Mouse (Mus musculus): ENCODE results near the gene Apba3. TPM values are rescaled to one million over a fixed set of nuclear protein-coding genes. Genes with fewer than 3 reads are reported as not detected.
A peak's percentile ranks its signal among the peaks of the same experiment; 100 is the strongest.

The Apba3 gene
- polyA plus RNA-seq, 1 experiment from 2014 or later, result 38.6 TPM

DNA sequence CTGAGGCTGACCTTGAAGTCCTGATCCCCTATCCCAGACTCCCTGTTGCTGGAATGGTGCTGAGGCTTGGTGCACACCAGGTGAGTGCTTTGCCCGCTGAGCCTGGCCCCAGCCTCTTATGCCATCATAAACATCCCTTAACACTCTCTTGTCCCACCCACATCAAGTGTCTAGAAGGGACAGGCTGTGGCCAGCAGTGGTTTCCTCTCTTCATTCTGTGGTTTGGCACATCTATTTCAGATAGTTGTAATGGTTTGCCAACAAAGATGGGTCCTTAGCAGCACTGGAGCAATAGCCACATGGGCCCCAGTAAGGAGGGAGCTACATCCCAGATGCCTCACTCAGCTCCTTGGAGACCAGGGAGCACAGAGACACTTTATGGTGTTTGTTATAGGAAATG, 11.9 kb upstream of the Apba3 start:
- H3K27me3 ChIP-seq, result peaks cover 41% of the 10 kb centered on the region
- no peak for ATAC-seq (ENCODE audit: low FRiP score, low read depth)

DNA sequence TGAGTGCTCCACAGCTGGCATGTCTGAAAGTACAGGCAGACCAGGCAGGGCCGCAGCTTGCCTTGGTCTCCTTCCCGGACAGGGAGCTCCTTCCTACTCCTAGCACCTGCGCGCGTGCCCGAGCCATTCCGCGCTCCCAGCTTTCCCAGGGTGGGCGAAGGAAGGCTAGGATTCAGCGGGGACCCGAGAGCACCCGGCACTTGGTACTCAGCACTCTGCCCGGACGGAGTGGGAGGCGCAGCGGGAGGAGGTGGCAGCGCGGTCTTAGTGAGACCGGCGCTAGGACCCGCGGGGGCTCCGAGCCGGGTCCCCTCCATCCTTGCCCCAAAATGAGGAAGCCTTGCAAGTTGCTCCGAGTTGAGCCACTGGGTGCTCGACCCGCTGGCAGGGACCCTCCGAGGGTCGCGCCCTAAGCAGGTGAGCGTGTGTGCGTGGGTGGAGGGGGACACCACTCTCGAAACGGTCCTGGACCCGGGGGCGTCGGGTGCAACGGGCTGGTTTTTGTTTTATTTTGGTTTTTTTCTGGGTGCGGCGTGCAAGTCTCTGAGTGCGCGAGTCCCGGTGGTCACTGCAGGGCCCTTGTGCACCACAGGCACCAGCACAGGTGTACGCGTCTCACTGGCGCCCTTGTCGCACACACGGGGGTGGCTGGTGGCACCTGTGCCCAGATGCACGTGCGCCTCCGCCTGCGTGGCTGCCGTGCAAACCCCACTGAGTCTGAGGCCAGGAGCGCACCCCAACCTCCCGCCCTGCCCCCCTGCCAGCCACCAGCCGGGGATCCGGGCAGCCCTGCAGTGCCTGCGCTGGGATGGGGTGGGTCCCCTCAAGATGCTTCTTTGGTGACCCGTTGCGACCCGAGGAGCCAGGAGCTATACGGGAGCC, 9.4 kb upstream of the Apba3 start:
- Histone ChIP-seq H3K36me3 (no peaks in the 10 kb centered on the region; the same call in 1 of the 2 replicates), H3K4me1 (replicated peaks) (peaks cover 38% of the 10 kb centered on the region), H3K4me3 (peak overlapping the region; percentile 55), H3K9me3 (no peaks in the 10 kb centered on the region), H3K27ac (replicated peaks) (no peak overlapping the region), H3K4me2 (peak overlapping the region; percentile 91), H3K27me3 (peaks cover 30% of the 10 kb centered on the region), H3K9ac (peak overlapping the region; percentile 54)
- WGBS, result 2% methylated on average over 62 of the region's 62 CpGs
- no peak for ATAC-seq (ENCODE audit: low FRiP score, low read depth)

More for the DNA sequence above, 11.9 kb upstream of the Apba3 start:
- Histone ChIP-seq H3K27ac (replicated peaks) (no peak overlapping the region), H3K9me3 (no peaks in the 10 kb centered on the region), H3K4me2 (no peak overlapping the region), H3K36me3 (no peaks in the 10 kb centered on the region), H3K4me3 (no peak overlapping the region), H3K9ac (no peak overlapping the region), H3K4me1 (replicated peaks) (peaks cover 44% of the 10 kb centered on the region)
- 67% methylated on average over 1 of the region's 1 CpGs for WGBS

DNA sequence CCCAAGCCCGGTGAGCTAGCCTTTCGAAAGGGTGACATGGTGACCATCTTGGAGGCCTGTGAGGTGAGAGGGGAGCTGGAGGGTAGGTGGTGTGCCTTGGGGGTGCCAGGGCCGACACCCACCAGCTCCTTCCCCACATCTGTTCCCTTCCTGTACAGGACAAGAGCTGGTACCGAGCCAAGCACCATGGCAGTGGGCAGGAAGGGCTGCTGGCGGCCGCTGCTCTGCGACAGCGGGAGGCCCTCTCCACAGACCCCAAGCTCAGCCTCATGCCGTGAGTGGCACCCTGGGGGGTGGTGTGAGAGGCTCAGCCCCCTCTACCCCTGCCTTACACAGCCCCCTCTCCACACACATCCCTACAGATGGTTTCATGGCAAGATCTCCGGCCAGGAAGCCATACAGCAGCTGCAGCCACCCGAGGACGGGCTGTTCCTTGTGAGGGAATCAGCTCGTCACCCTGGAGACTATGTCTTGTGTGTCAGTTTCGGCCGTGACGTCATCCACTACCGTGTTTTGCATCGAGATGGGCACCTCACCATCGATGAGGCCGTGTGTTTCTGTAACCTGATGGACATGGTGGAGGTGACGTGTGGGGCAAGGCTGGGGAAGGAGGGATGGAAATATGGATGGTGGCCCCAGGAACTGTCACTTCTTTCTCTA, 7.4 kb upstream of the Apba3 start:
- Histone ChIP-seq H3K27me3 (peaks cover 30% of the 10 kb centered on the region), H3K4me2 (0 out of 2 replicates have a peak overlapping the region, but pooled peaks have one; percentile 21)
- 36% methylated on average over 21 of the region's 21 CpGs for WGBS

DNA sequence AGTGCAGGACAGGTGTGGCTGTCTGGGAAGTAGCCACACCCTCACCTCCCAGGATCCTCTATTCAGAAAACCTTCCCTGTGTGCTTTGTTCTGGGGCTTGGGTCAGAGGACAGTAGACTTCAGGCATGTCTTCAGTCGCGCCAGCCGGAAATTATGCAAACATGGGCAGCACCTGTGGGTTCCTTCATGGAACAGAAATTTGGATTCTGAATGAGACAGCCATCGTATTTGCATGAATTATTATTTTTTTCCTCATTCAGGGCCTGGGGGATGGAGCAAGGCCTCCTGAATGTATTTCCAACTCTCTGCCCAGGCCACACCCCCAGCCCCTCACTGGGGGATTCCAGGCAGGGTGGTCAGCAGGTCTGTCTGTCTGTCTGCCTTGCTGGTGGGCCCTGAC, 5.7 kb upstream of the Apba3 start:
- Histone ChIP-seq H3K4me1 (replicated peaks) (peaks cover 36% of the 10 kb centered on the region), H3K27ac (replicated peaks) (no peak overlapping the region), H3K4me2 (no peak overlapping the region), H3K9ac (no peak overlapping the region), H3K4me3 (no peak overlapping the region), H3K36me3 (peaks cover 4% of the 10 kb centered on the region; the same call in 1 of the 2 replicates), H3K9me3 (no peaks in the 10 kb centered on the region), H3K27me3 (peaks cover 30% of the 10 kb centered on the region)
- 87% methylated on average over 4 of the region's 4 CpGs for WGBS
- ATAC-seq (ENCODE audit: low FRiP score, low read depth), result no peak

More for the DNA sequence above, 7.4 kb upstream of the Apba3 start:
- Histone ChIP-seq H3K9ac (no peak overlapping the region), H3K4me1 (replicated peaks) (peaks cover 27% of the 10 kb centered on the region), H3K36me3 (no peaks in the 10 kb centered on the region; the same call in 1 of the 2 replicates), H3K4me3 (no peak overlapping the region), H3K27ac (replicated peaks) (no peak overlapping the region), H3K9me3 (no peaks in the 10 kb centered on the region)
- peak; percentile 5; the same call in 1 of the 2 replicates for ATAC-seq (ENCODE audit: low FRiP score, low read depth)

DNA sequence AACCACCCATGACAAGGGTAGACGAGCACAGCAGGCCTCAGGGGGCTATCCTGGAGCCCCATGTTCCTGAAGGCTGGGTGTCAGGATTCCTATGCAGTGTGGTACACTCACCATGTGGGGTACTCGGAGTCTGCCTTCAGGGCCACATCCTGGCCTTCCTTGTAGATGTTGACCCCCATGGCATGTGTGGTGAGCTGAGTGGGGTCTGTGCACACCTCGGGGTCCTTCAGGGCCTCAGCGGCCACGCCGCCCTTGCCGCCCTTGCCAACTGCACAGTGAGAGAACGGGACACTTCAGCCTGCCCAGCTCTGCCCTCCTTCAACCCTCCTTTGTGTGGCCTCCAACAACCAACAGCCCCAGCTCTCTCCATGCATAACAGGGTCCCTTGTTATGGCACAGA, 1.2 kb upstream of the Apba3 start:
- H3K9ac ChIP-seq, result no peak overlapping the region
- peak overlapping the region; percentile 59 for H3K4me2 ChIP-seq
- no peaks in the 10 kb centered on the region for H3K27me3 ChIP-seq
- no peaks in the 10 kb centered on the region for H3K9me3 ChIP-seq
- peaks cover 26% of the 10 kb centered on the region for H3K4me1 ChIP-seq (replicated peaks)
- peak overlapping the region; percentile 69; the same call in 1 of the 2 replicates for H3K4me3 ChIP-seq
- peak; percentile 6; the same call in 1 of the 2 replicates for ATAC-seq (ENCODE audit: low FRiP score, low read depth)
- H3K27ac ChIP-seq (replicated peaks), result no peak overlapping the region
- WGBS, result 91% methylated on average over 8 of the region's 8 CpGs
- H3K36me3 ChIP-seq, result peaks cover 4% of the 10 kb centered on the region; the same call in 1 of the 2 replicates

DNA sequence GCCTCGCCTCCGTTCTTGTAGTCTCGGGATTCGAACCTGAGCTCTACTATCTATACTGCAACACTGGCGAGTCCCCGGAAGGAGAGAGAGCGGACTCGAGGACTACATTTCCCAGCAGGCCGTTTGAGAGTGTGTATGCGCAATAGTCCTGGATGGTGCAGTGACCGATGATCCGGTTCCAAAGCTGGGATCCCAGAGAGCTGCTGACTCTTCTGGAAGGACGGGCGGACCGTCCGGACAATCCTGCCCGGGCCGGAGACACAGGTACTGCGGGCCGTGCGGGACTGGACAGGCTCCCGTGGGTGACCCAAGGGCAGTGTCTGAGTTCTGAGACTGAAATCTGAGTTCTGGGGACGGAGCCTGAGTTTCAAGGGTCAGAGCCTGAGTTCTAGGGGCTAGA, 1.3 kb downstream of the Apba3 start:
- peak overlapping the region; percentile 76 for H3K4me2 ChIP-seq
- WGBS, result 3% methylated on average over 23 of the region's 23 CpGs
- H3K9me3 ChIP-seq, result no peaks in the 10 kb centered on the region
- H3K4me1 ChIP-seq (replicated peaks), result peaks cover 26% of the 10 kb centered on the region
- H3K4me3 ChIP-seq, result peak overlapping the region; percentile 60
- H3K36me3 ChIP-seq, result peaks cover 21% of the 10 kb centered on the region
- peak; percentile 49; the same call in 1 of the 2 replicates for ATAC-seq (ENCODE audit: low FRiP score, low read depth)
- peak overlapping the region; percentile 72 for H3K9ac ChIP-seq
- no peaks in the 10 kb centered on the region for H3K27me3 ChIP-seq
- H3K27ac ChIP-seq (replicated peaks), result 0 out of 2 replicates have a peak overlapping the region, but pooled peaks have one; percentile 35

DNA sequence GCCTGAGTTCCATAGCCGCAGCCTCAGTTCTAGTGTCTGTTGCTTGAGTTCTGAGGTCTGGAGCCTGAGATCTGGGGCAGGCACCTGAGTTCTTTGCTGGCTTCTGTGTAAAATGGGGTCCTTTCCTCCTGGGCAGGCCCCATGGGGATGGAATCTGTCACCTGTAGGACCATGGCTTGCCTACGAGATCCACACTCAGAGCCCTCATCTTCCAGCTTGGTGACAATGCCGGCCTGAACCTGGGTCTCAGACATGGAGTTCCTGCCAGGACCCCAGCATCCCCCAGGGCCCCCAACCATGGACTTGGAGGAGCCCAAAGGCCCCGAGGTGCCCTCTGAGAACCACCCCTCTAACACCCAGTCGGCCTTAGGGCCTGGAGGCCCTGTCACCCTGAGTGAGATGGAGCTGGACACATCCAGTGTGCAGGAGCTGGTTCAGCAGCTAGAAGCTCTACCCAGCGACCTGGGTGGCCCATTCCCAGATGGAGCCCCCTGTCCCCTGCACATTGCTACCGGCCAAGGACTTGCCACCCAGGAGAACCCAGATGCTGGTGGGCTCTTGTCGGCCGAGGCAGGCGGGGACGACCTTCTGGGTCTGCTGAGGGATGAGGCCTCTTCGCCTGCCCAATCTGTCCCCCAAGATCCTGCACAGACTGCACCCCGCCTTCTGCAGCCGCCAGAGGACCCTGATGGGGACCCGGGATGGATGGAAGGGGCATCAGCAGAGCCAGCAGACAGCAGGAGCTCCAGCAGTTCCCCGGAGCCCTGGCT, 2.1 kb downstream of the Apba3 start:
- Histone ChIP-seq H3K36me3 (peaks cover 26% of the 10 kb centered on the region), H3K4me2 (peak overlapping the region; percentile 76), H3K27ac (replicated peaks) (no peak overlapping the region), H3K27me3 (no peaks in the 10 kb centered on the region), H3K4me1 (replicated peaks) (peaks cover 26% of the 10 kb centered on the region), H3K4me3 (peak overlapping the region; percentile 60), H3K9me3 (no peaks in the 10 kb centered on the region), H3K9ac (peak overlapping the region; percentile 72)
- no peak for ATAC-seq (ENCODE audit: low FRiP score, low read depth)
- 86% methylated on average over 16 of the region's 16 CpGs for WGBS

DNA sequence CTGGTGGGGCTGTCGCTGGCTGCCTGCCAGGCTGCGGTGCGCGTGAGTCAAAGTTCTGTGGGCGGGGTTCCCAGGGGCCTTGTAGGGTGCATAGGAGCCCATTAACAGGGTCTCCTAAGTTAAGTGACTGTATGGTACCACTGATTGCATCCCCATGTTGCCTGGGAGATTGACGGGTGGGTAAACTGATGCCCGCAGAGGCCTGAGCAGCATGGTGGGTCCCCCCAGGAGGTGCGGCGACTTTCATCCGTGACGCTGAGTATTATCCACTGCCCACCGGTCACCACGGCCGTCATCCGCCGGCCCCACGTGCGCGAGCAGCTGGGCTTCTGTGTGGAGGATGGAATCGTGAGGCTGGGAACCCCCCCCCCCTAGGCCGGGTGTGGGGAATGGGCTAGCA, 5.6 kb downstream of the Apba3 start:
- Histone ChIP-seq H3K4me2 (no peak overlapping the region), H3K4me1 (replicated peaks) (peaks cover 17% of the 10 kb centered on the region), H3K27me3 (no peaks in the 10 kb centered on the region), H3K9ac (no peak overlapping the region), H3K9me3 (no peaks in the 10 kb centered on the region), H3K4me3 (no peak overlapping the region), H3K36me3 (peaks cover 22% of the 10 kb centered on the region), H3K27ac (replicated peaks) (no peak overlapping the region)
- 95% methylated on average over 20 of the region's 21 CpGs for WGBS
- ATAC-seq (ENCODE audit: low FRiP score, low read depth), result no peak

DNA sequence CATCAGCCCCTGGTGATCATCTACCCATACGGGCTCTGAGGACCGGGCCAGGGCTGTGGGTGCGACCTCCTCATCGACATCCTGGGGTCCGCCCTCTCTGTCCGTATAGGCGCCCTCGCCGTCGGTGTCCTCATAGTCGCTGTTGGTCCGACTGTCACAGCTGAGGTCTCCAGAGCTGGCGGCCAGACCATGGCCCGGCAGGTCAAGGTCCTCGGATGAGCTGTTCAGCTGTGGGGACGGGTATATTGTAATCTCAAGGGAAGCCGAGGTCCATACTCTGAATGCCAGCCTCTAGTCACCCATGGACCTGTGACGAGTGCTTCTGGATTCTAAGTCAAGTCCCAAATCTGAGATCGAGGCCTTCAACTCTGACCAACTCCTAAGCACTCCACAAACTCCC, 7.1 kb downstream of the Apba3 start:
- Histone ChIP-seq H3K9ac (no peak overlapping the region), H3K4me1 (replicated peaks) (peaks cover 5% of the 10 kb centered on the region), H3K27me3 (no peaks in the 10 kb centered on the region), H3K4me2 (no peak overlapping the region), H3K27ac (replicated peaks) (no peak overlapping the region), H3K36me3 (peaks cover 22% of the 10 kb centered on the region), H3K9me3 (no peaks in the 10 kb centered on the region), H3K4me3 (no peak overlapping the region)
- ATAC-seq (ENCODE audit: low FRiP score, low read depth), result no peak
- WGBS, result 95% methylated on average over 19 of the region's 19 CpGs

DNA sequence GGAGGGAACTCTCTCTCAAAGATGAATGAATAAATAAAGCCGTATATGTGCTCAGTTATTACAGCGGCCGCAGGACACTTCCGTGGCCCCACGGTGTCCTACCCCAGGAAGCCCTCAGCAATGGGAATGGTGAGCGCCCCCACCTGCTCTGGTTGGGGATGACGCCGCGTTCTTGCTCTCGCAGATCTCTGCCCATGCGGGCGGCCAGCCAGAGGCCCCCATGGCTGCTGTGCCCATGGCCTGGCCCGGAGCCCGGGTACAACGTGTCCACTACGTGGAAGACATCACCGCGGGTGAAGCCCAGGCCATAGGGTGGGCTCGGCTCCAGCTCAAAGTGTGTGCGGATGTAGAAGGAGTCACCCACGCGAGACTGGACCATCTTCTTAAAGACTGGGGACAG, 10.9 kb downstream of the Apba3 start:
- H3K9ac ChIP-seq, result no peak overlapping the region
- ATAC-seq (ENCODE audit: low FRiP score, low read depth), result no peak
- WGBS, result 74% methylated on average over 22 of the region's 22 CpGs
- peaks cover 9% of the 10 kb centered on the region for H3K36me3 ChIP-seq
- H3K27ac ChIP-seq (replicated peaks), result no peak overlapping the region
- no peaks in the 10 kb centered on the region for H3K4me1 ChIP-seq (replicated peaks)
- no peaks in the 10 kb centered on the region for H3K9me3 ChIP-seq
- H3K4me2 ChIP-seq, result no peak overlapping the region
- peaks cover 3% of the 10 kb centered on the region; the same call in 1 of the 2 replicates for H3K27me3 ChIP-seq
- H3K4me3 ChIP-seq, result no peak overlapping the region

DNA sequence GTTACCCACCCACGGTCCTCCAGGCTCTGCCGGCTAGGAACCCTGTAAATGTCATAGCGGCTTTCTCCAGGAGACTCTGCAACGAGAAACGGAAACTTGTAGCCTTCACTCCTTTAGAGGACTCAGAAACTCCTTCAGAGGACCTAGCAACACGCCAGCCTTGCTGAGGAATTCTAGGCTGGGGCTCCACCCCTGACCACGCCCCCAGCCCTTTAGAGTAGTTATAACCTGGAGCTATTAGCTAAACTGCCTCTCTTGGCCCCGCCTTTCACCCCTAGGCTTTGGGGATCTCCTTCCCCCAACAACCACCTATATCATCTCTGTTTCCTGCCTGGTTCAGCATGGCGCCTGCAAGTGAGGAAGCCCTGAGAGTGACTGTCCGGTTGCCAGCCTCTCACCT, 12.7 kb downstream of the Apba3 start:
- 45% methylated on average over 10 of the region's 10 CpGs for WGBS
- H3K36me3 ChIP-seq, result no peaks in the 10 kb centered on the region
- peaks cover 10% of the 10 kb centered on the region; the same call in 1 of the 2 replicates for H3K27me3 ChIP-seq
- H3K27ac ChIP-seq (replicated peaks), result no peak overlapping the region
- H3K4me1 ChIP-seq (replicated peaks), result no peaks in the 10 kb centered on the region
- no peak overlapping the region for H3K4me3 ChIP-seq
- no peak overlapping the region for H3K4me2 ChIP-seq
- no peak for ATAC-seq (ENCODE audit: low FRiP score, low read depth)
- no peak overlapping the region for H3K9ac ChIP-seq
- H3K9me3 ChIP-seq, result no peaks in the 10 kb centered on the region
